Mouse (Mus musculus) liver, adult (tissue): Measurements from ENCODE around the gene Olfr1341.

Experiments
- GATA4 ChIP-seq: IDR thresholded peaks from 2 replicates; pipeline ENCODE4 v1.6.1; 2014; ENCODE audit warnings: mild to moderate bottlenecking, low read length; ENCODE audit not compliant: insufficient replicate concordance

Gene Olfr1341

DNA sequence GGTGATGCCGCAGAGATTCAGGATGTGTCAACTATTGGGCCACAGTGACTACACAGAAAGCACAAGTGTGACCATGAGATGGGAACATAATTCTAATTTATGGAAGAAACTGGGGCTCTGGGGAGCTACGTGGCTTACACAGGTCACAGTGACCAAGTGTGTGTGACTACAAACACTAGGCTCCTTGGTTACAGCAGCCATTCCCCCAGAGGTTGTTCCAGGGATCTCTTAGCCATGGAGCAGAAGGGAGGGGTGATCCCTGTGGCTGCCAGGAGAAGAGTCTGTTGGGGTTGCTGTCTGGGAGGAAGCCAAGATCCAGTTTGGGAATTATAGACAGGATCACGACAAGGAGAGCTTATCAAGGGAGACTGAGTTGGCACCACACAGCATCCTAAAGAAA, at the start of gene Olfr1341:
Gene Olfr1341, plus strand, starts transcription at position 301 of the 400 bp plus-strand sequence.
- TF ChIP-seq GATA4 = no peak

DNA sequence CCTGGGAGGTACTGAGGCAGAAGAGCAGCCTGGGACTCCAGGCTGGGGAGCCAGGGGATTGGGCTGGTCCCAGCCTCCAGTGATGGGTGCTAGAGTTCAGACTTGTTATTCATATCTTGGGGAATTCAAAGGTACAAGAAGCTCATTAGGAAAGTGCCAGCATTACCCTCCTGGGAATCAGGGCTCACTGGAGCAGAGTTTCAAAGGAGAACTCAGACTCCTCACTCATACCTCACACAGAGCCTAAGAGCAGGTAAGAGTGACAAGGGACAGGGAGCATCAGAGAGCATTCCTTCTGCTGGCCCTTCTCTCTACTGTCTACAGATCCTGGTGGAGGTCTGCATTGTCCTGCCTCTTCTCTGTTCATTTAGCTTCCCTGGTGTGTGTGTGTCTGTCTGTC, 44.7 kb upstream of the Olfr1341 start, which contains the start of gene Olfr62:
Gene Olfr62, plus strand, starts transcription at position 301 of the 400 bp plus-strand sequence.
- TF ChIP-seq GATA4 = no peak

DNA sequence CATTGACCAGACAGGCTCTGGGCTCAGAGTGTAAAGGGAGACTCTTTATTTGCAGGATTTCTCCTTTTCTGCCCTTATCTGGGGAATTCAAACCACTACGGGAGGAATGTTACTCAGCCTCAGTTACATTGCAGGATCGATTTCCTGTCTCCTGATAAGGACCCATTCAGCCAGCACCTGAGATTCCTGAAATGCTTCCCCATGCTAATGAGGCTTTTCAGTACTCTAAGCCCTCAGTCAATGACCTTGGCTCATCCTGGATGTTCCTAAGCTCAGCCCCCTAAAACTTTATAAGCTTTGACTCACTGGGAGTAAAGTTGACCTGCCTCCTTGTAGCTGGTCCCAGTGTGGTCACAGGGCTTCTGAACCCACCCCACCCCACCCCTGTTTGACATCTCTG, 16.2 kb upstream of the Olfr1341 start:
- no peak for TF ChIP-seq GATA4

DNA sequence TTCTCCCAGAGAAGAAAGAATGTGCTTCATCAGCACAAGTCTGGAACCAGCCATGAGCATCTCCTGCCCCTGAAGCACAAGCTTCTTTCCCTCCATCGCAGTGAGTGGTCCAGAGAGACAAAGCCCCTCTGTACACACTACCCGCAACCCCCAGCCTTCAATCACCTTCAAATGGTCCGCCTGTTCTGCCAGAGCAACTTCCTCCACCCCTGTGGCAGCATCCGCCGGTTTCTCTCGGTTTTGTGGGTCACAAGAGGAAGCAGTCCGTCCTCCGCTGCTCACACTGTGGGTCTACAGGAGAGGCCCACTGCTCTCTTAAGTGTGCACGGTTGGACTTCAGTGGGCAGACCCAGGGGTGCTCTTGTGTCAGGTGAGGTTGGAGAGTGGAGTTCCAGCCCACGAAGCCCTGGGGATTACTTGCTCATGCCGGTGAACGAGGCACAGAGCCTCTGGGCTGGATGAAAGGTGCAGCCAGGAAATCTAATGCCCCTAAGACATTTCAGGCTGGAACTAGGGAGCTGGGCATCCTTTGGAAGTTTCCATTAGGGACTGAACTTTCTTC, 10.8 kb upstream of the Olfr1341 start, which contains the start of gene Olfr1342:
Gene Olfr1342, minus strand, starts transcription at position 345 of the 562 bp plus-strand sequence.
- no peak for TF ChIP-seq GATA4

- TF ChIP-seq GATA4 = no peak
These were observed 9.5 kb upstream of the Olfr1341 start for GRCm38 (mm10) chr4:118693812-118694211.

GRCm38 (mm10) chr4:118708086-118708485, 4.8 kb downstream of the Olfr1341 start:
- TF ChIP-seq GATA4 = no peak

DNA sequence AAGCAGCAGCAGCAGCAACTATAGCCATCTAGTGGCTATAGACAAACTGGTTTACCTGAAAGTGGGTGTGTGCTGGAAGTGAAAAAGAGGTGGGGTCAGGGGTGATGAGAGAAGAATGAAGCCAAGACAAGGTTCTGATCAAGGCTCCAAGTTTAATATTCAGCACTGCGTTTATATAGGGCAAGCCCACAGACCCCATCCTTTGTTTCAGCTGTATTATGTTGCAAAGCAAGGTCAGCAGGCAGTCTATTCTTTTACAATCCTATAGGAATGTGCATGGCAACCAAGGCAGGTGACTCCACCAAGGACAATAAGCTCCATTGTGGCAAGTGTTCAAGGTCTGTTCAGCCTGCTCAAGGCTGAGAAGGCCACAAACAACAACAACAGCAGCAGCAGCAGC, 8.3 kb downstream of the Olfr1341 start:
- no peak for TF ChIP-seq GATA4

DNA sequence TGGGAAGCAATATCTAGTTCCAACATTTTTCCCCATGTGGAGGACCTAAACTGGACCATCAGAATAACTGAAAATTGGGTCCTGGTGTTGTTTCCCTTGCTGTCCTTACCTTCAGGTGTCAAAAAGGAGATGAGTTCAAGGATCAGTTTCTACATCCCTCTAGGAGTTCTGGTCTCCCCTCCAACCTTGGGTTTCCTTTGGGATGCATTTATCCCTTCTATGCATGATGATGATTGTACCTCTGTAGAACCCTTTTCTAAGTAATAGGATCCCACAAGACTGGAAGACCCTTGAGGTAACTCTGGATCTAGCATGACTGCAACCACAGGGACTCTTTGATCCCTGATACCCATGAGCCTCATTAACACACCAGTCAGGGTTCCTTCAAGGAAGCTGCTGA, 16.5 kb downstream of the Olfr1341 start, which contains the start of gene Olfr1340:
Gene Olfr1340, plus strand, starts transcription at position 301 of the 400 bp plus-strand sequence.
- no peak for TF ChIP-seq GATA4

DNA sequence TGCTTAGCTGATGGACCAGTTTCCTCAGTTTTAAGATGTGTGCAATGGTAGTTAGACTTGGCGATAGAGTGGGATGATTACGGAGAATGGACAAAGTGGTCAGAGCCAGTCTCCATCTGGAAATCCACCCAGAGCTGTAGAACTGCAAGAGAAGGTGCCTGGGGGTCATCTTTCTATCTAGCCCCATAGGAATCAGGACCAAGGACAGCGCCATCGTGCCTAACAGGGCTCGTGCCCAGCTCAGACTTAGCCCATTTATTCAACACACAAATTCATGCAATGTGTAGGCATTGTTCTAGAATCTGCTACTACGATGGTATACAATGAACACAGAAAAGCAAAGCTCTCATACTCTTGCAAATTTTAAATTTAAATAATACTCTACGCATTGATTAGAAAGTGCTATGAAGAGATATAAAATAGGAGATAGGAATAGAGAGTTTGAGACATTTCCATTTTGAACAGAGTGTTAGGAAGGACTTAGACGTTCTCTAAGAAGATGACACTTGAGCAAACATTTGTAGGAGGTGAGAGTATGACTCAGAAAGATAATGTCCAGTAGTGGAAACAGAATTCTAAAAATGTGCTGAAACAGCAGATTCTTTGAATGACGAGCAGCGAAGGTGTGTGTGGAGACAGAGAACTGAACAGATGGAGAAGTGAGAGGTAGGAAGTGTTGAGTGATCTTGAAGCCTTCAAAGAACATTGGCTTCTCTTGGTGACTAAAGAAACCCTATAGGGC, 18.6 kb downstream of the Olfr1341 start:
- no peak for TF ChIP-seq GATA4

- TF ChIP-seq GATA4 = no peak
These were observed 28.6 kb downstream of the Olfr1341 start, which contains the start of gene Olfr1339 for GRCm38 (mm10) chr4:118731875-118732274. Gene Olfr1339 (plus strand): TSS chr4:118732175.

DNA sequence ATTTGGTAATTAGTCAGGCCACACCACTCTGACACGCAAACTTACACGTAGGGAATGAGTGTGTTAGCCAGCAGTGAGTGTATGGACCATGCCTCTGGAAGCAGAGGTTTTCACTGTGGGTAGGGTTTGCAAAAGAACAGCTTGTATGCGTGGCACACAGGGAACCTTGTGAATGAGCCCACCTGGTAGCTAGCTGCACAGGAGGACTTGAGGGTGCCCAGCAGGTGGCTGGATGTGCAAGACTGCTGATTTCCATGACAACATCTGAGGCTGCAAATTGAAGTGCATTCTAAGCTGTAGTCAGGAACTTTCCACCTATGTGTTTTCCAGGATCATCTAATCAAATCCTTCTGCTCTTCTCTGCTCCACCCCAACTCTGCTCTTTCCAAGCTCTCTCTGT, 36.3 kb downstream of the Olfr1341 start:
- TF ChIP-seq GATA4 = no peak

DNA sequence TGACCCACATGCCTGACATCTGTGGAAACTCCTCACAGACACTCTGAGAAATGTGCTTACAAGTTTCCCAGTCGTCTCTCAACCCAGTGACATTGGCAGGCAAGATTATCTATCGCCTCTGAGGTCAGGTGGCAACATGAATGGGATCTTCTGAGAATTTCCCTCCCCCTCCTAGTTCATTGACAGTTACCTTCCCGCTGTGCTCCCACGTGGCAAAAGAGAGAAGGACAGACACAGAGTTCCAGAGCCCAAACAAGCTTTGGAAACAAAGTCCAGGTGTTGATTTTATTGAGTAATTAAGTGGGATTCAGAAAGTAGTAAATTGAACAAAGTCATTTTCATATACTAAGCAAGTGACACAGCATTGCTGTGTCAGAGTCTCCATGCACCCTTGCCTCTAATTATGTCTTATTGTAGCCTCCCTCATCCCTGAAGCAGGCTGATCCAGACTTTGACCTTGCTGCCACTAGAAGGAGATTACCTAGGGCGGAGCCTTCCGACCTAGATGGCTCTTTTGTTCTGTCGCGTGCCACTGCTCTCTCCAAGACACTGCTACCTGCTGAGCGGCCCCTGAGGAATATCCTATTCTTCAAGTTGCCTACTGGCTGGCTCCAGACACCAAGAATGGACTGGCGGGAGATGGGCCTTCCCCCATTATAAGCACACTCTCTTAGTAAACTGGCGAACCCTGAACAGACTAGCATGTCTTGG, 37.8 kb downstream of the Olfr1341 start:
- no peak for TF ChIP-seq GATA4

DNA sequence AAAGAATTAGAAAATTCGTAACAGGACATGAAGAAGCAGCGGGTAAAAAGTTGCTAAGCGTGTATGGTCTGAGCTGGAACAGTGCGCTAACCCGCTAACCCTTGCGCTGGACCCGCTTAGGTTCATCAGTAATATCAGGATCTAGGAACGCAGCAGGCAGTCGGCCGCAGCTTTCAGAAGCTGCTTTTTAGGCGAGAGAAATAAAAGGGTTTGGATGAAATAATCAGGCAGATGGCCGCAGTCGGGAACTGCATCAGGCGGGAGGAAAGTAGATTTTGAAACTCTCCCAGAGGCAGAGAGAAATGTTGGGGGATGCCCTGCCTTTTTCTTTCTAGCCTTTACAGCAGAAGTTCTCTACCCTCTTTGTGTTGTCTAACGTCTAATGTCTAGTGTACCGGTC, 38.6 kb downstream of the Olfr1341 start:
- no peak for TF ChIP-seq GATA4

GRCm38 (mm10) chr4:118758637-118759036, 55.3 kb downstream of the Olfr1341 start, which contains the start of gene Olfr1338:
Gene Olfr1338 (minus strand): TSS chr4:118758737.
- TF ChIP-seq GATA4 = no peak
